Mouse (Mus musculus) embryo, embryonic 9.5 days (tissue): ENCODE results near the gene Tlx2.

Experiments
- DNase-seq: peaks from one replicate; pipeline ENCODE4 v3.0.0-alpha.2; 2017; ENCODE audit errors: extremely low spot score

Gene Tlx2

GRCm38 (mm10) chr6:83092416-83093127, 22.5 kb upstream of the Tlx2 start:
- no peak for DNase-seq

GRCm38 (mm10) chr6:83087926-83088260, 17.8 kb upstream of the Tlx2 start:
- no peak for DNase-seq

- DNase-seq, result peak; percentile 51
Observed at GRCm38 (mm10) chr6:83087205-83087925, 17.3 kb upstream of the Tlx2 start.

GRCm38 (mm10) chr6:83086121-83087035, 16.3 kb upstream of the Tlx2 start, which contains the start of gene Lbx2:
Gene Lbx2 (plus strand): TSS chr6:83086367.
- no peak for DNase-seq

GRCm38 (mm10) chr6:83084477-83084876, 14.4 kb upstream of the Tlx2 start:
- DNase-seq, result no peak

- no peak for DNase-seq
Observed at GRCm38 (mm10) chr6:83083497-83083896, 13.4 kb upstream of the Tlx2 start.

- no peak for DNase-seq
Observed at GRCm38 (mm10) chr6:83080210-83080609, 10.1 kb upstream of the Tlx2 start.

- DNase-seq, result peak; percentile 99
Observed at GRCm38 (mm10) chr6:83078324-83078858, 8.3 kb upstream of the Tlx2 start.

GRCm38 (mm10) chr6:83077630-83078323, 7.7 kb upstream of the Tlx2 start, which contains the start of gene Pcgf1:
Gene Pcgf1 (plus strand): TSS chr6:83077869.
- peak; percentile 59 for DNase-seq

- no peak for DNase-seq
Observed at GRCm38 (mm10) chr6:83074979-83075378, 4.9 kb upstream of the Tlx2 start.

GRCm38 (mm10) chr6:83071220-83071619, 1.1 kb upstream of the Tlx2 start:
- DNase-seq, result no peak

- DNase-seq, result peak; percentile 68
Observed at GRCm38 (mm10) chr6:83070311-83071219, 472 bp upstream of the Tlx2 start.

- peak; percentile 43 for DNase-seq
Observed at GRCm38 (mm10) chr6:83069488-83070246, 426 bp downstream of the Tlx2 start.

GRCm38 (mm10) chr6:83068706-83069487, 1.2 kb downstream of the Tlx2 start:
- no peak for DNase-seq

- no peak for DNase-seq
Observed at GRCm38 (mm10) chr6:83068221-83068620, 1.9 kb downstream of the Tlx2 start.

- DNase-seq, result no peak
Observed at GRCm38 (mm10) chr6:83066441-83066840, 3.7 kb downstream of the Tlx2 start.

- DNase-seq, result no peak
Observed at GRCm38 (mm10) chr6:83065995-83066394, 4.1 kb downstream of the Tlx2 start.

- DNase-seq, result no peak
Observed at GRCm38 (mm10) chr6:83058725-83059124, 11.4 kb downstream of the Tlx2 start.

- DNase-seq, result no peak
Observed at GRCm38 (mm10) chr6:83057790-83058189, 12.3 kb downstream of the Tlx2 start, which contains the start of gene Dqx1. Gene Dqx1 (plus strand): TSS chr6:83057844.
